Mouse (Mus musculus) cerebellum, adult (tissue): ENCODE results near the gene Slc40a1.

Source experiments
- ATAC-seq: cut with Nextera tagmentation; 2 replicates; pipeline ENCODE4 v1.9.2; 2017; ENCODE audit warnings: mild to moderate bottlenecking, moderate library complexity, mixed read lengths; ENCODE audit not compliant: insufficient number of reproducible peaks, low FRiP score, low TSS enrichment

The Slc40a1 gene

DNA sequence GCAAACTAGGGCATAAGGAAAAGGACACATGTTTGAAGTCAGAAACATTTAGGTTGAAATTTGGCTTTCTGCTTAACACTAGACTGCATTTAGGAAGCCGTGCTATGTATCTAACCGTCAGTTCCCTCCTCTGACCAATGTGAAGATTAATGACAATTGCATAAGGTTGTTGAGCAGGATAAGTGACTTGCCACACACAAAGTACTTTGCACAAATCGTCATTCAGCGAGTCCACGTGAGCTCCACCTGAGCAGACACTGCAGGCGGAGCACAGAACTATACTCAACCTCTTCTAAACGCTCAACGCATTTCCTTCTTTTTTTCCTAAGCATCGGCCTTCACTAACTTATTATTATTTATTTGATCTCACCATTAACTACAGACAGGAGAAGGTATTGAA is 39.5 kb downstream of the Slc40a1 start:
- no peak for ATAC-seq

DNA sequence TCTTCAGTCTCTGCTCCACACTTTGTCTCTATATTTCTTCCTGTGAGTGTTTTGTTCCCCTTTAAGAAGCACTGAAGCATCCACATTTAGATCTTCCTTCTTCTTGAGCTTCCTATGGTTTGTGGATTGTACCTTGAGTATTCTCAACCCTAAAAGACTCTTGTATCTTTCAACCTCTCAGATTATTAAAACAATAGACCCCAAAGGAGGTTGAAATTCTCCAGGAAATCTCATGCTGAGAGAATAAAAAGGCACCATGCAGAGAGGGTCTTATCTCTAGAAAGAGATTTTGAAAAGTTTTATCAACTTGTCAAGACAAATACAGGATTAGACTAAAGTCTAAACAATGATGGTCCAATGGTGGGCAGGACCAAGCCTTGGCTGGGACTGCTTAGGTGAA is 42.9 kb downstream of the Slc40a1 start:
- ATAC-seq: no peak

DNA sequence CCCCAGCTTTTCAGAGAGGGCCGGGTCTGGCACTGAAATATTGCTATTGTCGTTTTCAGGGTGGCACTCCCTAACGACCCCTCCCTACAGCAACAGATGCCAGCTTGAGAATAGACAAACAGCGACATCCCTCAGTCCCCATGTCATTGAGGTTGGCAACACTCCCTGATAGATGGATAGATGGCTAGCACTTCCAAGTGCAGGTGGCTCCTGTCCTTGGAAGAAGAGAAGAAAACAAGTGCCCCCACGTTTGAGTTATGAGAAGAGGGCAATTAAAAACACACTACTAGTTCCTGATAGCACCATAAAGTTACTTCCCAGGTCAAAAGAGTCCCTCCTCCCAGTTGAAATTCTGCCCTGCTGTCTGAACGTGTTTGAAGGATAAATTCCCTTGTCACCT is 44.2 kb downstream of the Slc40a1 start:
- ATAC-seq: no peak

DNA sequence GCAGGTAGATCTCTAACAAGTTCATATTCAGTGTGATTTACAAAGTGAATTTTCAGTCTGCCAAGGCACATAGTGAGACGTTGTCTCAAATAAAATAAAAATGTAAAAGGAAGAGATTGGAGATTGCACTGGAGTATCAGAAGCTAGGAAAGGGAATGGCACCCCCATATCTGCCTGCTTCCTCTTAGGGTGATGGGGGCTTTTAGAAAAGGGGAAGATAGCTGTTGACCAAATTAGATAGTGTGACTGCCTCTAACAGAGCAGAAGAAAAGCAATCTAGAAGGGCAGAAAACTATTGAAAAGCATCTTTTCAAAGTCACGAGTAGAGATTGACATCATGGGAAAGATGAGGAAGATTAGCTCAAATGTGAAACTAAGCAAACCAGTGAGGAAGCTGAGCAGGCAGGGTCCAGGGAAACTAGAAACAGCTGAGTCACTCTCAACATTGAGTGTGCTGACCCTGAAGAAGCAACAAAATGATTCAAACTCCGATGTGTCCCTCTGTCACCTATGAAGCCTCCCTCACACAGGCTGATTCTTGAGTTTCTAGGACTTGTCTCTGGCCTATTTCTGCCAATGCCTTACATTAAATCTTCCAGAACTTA is 45.0 kb downstream of the Slc40a1 start:
- ATAC-seq: no peak

DNA sequence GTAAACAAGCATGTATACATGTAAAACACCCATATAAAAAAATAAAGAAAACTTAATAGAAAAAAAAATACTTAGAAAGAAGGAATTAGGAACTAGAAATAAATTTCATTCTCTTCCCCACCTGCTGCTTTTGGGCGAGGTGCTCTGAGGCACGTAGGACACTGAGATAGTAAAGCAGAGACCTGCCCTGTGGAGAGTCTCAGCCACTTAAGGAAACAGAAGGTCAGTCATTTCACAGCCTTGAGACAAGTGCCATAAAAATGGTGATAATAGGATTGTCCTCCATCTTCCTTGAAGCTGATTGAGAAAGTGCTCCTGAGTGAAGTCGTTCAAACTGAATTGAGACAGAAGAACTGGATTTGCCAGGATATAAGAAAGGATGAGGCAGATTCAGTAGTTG is 48.9 kb downstream of the Slc40a1 start:
- ATAC-seq: no peak

DNA sequence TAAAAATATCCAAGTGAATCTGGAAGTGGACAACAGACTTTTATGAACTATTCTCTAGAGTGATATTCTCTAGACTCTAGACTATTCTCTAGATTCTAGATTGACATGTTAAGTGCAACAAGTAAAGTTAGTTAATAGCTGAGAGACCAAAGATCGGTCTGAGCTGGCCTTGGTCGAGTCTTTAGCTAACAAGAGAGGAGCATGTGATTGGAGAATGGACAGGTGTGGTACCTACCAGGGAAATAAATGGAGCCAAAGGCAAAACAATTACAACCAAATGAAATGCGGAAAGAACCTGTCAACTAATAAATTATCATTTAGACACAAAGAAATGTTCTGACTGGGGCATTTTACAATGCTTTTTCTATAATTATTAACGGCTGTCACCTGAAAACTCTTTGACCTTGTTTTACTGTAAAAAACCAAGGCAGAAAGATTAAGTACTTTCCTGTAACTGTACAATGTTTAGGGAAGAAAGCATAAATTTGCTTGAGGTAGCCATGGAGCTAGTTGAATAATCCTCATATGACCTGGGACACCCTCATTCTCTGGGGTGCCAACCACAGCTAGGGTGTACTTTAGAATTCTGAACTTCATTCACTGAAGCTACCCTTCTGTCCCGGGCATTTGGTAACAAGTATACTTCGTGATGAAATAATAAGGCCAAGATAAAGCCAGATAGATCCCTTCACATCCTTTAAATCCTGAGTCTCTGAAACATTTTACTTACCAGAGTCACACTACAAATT is 49.7 kb downstream of the Slc40a1 start:
- ATAC-seq: no peak

DNA sequence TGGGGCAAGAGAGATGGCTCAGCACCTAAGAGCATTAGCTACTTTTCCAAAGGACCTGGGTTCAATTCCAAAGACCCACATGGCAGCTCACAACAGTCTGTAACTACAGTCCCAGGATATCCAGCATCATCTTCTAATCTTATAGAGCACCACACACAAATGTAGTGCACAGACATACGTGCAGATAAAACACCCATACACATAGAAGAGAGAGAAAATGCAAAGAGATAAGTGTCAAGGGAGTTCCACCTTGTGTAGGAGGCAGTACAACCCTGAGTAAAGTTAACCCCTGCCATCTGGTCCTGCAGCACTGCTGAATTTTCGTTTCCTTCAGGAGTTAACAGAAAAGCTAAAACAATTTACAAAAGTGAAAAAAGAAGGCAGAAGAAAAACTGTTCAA is 50.7 kb downstream of the Slc40a1 start:
- ATAC-seq: no peak

DNA sequence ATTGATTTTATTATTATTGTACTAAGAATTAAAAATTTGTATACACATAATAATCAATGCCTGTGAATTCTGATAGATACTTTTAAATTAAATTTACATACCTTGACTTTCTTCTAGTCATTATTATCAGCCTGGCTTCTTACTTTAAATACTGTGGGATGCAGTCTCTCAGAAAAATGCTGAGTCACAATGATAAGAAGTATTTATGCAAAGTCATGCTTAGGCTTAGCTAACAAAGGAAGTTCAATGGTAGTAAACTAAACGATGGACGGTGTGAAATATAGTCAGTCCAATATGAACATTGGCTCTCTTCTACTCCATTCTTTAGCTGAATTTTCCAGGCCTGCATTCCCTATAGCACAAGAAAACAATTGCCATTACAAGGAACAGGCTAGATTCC is 53.1 kb downstream of the Slc40a1 start:
- ATAC-seq: no peak

DNA sequence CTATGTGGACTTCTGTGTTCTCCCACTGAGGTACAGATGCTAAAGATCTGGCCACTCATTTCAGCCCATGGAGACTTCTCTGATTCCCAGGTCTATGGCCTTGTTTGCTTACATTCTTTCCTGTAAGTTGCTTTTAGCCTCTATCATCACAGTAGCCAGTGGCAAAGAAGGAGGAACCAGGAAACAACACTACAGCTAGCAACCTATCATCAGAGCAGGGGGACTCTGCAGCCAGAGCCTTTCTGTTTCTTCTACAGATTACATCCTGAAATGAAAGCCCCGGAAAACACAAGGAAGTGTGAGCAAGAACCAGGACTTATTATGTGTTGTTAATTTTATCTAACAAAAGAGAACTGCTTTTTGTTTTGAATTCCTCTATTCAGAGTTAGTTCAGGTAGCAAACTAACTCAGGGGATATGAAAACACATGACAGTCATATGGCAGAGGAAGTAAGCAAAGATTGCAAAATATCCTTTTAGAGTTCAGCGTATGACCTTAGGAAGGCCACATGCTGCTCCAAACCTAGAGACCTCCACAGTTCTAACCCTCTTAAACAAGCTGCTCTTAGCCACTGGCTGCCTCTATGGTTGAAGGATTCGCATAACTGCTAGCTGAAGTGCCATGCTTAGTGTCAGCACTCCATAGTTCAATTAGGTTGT is 57.7 kb downstream of the Slc40a1 start:
- no peak for ATAC-seq

DNA sequence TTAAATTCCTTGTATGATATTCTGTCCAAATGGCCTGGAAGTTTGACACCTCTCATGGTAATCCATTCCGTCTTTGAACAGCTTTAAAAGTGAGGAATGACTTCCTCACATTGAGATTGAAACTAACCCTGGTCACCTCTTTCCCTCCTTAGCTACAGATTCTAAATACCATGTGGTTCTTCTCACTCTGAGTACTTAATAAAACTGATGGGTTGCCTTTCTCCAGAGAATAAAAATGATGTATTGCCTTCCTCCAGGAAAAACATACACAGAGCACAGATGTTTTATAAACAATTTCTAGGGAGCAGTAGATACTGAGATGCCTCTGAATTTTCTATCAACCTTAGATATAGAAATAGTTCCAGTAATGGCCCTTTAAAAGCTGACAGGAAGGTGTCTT is 58.3 kb downstream of the Slc40a1 start:
- no peak for ATAC-seq

DNA sequence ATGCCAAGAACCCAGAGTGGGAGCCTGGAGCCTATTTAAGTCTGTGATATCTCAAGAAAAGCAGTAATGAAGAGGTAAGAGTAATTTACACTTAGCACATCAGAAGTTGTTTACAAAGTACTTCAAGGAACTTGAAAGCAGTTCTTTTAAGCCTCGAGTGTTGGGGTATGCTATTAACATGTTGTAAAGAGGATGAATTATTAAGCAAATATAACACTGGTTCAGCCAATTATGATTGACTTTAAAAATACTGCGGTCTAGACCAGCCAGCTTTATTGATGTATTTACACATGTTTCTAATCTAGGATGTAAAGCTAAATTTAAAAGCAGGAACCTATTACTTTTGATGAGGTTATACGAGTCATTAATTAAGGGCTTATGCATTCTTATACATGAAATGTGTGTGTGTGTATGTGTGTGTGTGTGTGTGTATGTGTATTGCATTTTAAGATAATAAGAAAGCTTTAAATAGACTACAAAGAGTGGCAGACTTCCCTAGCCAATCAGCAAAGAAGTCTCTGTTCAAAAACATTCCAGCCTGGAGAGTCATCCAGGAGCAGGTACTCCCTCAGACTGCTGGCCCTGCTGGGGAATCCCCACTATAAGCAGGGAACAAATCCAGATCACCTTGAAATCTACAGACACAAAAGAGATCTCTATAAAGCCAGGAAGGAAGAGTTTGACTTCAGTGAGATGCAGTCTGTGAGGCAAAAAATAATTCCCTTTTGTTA is 59.9 kb downstream of the Slc40a1 start:
- ATAC-seq: no peak

DNA sequence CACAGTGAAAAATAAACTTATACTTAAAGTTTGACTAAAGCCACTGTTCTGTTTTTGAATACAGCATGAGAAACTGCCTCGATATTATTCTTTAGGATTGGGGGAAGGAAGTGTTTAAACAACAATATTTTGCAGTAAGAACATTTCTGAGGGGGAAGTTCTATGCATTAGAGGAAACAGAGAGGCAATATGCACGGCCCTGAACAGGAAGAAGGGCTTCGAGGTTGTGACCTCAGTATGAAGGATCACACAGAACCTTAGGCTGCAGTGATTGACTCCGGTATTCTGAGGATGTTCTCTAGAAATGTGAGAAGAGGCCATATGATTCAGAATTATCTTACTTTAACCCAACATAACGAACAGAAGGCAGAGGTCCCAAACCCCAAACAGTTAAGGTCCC is 60.6 kb downstream of the Slc40a1 start:
- ATAC-seq: no peak

DNA sequence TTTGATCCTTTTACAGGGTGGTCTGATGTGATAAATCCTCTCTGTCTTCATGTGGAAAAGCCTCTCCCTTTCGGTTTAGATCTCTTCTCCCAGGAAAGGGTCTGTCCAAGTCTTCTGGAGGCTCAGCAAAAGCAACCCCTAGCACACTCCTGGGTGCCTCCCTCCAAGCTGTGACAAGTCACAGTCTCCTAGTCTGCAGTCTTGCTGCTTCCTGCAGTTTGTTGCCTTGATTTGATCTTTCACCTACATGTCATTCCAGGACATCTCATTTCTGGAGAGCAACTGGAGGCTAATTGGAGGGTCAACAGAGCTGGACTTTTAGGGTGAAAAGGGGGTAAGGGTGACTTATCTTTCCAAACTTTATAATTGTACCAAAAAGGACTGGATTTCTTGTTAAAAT is 61.0 kb downstream of the Slc40a1 start:
- ATAC-seq: no peak

DNA sequence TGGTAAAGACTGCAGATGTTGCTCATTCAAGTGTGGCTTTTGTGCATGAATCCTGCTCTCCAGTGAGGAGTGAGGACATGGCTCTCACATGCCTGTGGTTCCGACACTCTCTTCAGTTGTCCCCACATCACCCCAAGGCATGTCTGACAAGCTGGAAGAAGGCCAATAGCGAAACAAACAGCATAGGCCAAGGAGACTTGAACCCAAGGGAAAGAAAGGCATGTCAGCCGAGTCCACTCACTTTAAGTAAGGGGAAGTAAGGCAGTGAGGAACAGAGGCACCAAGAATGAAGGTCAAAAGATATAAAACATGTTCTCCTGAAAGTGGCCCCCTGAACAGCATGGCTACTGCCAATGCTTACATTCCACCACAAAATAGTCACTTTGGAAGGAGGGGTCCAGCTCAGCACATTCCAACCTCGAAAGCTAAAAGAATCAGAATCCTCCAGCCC is 61.7 kb downstream of the Slc40a1 start:
- no peak for ATAC-seq

DNA sequence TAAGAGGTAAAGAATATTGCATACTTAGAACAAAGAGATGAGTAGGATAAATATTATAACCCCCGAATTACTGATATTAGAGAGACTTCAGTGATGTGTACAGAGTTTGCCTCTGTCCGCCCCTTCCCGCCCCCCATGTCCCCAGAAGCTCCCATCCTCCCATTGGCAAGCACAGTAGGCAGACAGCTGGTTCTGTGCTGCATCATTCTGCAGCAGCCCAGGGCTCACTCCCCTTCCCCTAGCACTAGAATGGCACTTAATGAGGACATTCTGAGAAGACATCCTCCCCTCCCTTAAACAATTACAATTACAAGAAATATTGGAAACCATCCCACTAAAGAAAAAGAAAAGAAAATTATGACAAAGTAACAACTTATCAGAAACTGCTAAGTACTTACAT is 62.7 kb downstream of the Slc40a1 start:
- no peak for ATAC-seq

DNA sequence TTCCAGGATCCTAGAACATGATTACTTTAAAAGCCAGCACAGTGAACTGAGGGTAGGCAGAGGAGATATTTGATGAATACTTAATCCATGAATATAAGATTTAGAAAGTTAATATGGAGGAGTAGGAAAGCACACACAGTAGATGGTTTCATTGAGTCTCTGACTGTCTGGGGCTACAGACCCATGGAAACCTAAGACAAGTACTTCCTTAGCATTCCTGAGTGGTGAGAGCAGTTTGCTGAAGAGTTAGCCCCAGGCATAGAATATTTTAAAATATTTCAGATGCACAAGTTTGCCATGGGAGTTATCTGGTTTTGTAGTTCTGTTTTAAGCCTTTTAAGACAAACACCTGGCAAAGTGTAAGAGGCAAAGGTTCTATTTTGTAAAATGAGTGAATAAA is 65.2 kb downstream of the Slc40a1 start:
- ATAC-seq: no peak

DNA sequence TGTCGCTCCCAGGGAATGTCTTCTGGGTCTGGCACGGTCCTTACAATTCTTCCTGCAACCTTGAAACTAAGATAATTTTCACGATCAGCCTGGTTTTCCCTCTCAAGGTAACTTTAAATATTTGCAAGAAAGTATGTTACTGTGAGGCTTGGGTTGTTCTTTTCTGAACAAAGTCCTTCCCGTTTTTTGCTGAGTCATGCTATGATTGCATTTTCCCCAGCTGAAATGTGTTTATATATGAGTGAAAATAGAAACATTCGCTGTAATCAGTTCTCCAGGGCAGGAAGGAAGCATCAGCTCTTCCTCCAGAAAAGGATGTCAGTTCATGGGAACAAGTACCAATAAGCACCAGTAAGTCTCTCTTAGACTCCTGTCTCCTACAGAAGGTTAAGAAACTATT is 66.0 kb downstream of the Slc40a1 start:
- no peak for ATAC-seq
